Mouse (Mus musculus): Measurements from ENCODE around the gene Sptbn4.
A peak's percentile ranks its signal among the peaks of the same experiment; 100 is the strongest.

Gene Sptbn4

GRCm38 (mm10) chr7:27339519-27339918 is 108.0 kb downstream of the Sptbn4 start:
- no peak for DNase-seq

DNA sequence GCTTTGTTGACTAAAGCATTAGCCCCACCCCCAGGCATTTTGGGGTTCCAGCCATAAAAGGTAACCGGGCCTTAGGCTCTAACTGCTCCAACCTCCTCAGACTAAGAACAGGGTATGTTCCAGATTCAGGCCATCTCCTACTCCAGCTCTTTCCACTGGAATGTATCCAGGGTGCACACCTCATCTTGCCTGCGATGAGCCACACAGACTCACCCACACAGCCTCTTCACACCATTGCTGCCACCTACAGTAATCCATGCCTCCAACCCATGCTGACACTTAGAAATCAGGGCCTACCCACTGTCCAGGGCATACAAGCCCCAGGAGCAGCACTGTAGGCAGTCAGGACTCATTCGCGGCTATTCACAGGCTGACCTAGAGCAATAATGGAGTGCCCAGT is 108.4 kb downstream of the Sptbn4 start:
- no peak for DNase-seq

- peak in 1 of 2 experiments; percentile 38 for DNase-seq
Measured at GRCm38 (mm10) chr7:27337175-27337853, 110.2 kb downstream of the Sptbn4 start, which contains the start of gene Ltbp4. Ltbp4 (minus strand) TSS chr7:27337692.

DNA sequence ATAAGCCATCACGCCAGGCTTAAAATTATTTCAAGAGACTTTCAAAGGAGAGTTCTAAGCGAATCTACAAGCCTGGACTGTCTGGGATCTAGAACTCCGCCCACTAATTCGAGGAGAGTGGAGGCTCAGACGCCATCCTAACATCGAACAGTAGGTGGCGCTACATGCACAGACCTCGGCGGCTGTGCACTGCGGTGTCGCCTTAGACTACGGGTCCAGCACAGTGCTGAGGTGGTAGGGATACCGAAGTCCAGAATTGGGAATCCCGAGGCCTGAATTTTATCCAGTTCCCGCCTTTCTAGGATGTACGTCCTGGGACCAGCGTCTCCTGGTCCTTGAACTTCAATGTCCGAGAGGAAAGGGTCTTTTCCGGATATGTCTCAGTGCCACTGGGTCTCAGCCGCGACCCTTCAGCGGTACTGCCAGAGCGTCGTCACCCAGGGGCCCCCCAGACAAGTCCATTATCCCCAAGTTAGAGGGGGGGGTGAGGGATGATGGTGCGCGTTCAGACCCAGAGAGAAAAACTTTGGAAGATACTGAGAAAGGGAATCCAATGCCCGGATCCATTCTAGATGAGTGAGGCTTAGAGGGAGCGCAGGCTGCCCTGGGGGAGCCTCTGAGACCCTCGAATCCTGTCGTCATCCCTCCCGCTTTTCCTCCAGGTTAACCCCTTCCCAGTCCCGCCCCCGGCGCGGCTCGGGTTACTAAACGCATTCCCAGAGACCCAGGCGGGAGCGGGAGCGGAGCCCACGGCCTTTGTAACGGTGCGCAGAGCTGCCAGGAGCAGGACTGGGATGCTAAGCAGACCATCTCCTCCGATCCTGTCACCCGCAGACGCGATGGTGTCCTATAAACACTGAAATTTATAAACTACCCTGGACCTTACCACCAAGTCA is 111.3 kb downstream of the Sptbn4 start:
- DNase-seq: peak; percentile 90

GRCm38 (mm10) chr7:27335011-27335720 is 112.3 kb downstream of the Sptbn4 start:
- DNase-seq: no peak

DNA sequence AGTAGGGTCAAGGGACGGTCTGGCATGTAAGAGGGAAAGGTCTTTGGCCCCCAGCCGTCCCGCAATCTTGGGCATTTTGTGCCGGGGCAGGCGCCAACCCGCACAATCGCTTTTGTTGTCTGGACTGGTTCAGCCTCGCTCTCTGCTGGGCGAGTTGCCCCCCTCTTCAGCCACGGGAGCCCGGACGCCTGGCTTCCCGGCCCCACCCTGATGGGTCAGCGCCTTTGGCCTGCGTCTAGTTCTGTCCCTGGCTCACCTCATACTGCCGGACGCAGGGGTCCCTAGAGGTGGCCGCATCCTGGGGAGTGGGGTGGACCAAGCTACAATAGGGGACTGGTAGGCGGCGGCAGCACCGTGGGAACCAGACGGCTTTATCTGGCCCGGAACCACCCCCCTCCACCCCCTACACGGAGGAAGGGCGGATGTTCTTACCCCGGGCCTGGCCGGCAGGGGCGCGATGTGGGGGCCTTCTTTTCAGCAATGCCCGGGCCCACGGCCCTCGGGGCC is 113.0 kb downstream of the Sptbn4 start:
- DNase-seq: peak; percentile 56 to 57

- DNase-seq: no peak
Measured at GRCm38 (mm10) chr7:27333316-27333941, 114.1 kb downstream of the Sptbn4 start.

- DNase-seq: peak; percentile 97 to 98
Measured at GRCm38 (mm10) chr7:27332353-27333199, 114.9 kb downstream of the Sptbn4 start.

DNA sequence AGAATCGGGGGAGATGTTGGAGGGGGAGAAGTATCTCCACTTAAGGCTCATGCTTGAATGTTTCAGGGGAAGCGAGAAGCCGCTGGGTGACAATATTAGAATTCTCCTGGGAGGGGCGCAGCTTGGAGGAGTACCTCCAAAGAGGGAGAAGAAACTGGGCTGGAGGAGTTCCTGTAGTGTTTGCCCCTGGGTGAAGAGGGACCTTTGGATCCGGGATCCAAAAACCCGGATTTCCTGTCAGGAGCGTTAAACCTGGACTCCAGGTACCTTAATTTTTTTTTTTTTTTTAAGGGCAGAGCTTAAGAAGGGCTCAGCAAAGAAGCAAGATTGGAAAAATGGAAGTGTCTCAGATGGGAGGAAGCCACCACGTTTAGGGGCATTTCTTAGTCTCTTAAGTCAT is 115.6 kb downstream of the Sptbn4 start:
- DNase-seq: no peak

DNA sequence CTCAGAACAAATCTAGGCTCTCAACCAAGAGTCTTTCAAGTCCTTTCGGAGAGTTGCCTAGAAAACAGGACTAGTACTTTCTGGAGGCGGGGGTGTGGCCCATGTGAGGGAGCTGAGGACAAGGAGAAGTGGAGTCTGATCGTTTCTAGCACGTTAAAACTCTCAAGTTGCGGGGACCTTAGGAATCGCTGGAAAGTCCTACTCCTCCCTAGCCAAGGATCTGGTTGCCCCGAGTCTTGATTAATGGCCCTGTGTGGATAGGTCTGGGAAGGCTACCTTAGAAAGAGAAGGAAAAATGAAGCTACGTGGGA is 116.0 kb downstream of the Sptbn4 start:
- peak in 1 of 2 experiments; percentile 47 for DNase-seq

- DNase-seq: peak; percentile 88 to 90
Measured at GRCm38 (mm10) chr7:27330709-27331540, 116.6 kb downstream of the Sptbn4 start.

- no peak for DNase-seq
Measured at GRCm38 (mm10) chr7:27329981-27330380, 117.5 kb downstream of the Sptbn4 start.

- peak; percentile 96 for DNase-seq
Measured at GRCm38 (mm10) chr7:27329326-27329947, 118.0 kb downstream of the Sptbn4 start.

DNA sequence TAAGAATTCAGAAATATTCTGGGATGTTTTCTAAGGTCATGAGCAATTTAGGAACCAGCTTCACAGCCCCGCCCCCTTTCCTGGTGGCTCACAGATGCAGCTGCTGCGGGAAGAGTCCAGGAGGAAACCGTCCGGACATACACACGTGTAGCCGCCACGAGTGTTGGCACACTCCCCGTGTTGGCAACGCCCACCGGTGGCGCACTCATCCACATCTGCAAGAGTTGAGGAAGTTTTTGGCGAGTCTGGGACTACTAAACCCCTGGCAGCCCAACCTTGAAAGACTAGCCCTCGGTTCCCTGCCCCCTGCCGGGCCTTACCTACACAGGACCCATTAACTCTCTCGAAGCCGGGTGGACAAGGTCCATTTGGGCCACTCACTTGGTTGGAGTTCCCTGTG is 118.8 kb downstream of the Sptbn4 start:
- no peak for DNase-seq

DNA sequence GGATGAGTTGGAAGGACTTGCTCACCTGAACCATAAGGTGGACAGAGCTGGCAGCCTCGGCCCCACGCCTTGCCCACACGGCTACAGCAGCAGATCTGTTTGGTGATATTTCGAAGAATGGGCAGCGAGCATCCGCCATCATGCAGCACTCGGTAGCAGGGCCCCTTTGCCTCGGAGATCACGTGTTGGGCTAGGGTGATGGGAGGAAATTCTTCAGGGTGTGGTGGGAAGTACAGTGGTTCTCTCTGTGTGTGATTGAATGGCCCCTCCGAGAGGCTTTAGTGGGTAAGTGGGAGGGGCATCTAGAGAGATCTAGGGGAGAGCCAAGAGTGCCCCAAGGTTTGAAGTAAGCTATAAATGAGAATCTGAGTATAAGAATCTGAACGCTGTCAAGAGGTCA is 119.3 kb downstream of the Sptbn4 start:
- DNase-seq: no peak

- DNase-seq: no peak
Measured at GRCm38 (mm10) chr7:27327500-27327899, 120.0 kb downstream of the Sptbn4 start.

DNA sequence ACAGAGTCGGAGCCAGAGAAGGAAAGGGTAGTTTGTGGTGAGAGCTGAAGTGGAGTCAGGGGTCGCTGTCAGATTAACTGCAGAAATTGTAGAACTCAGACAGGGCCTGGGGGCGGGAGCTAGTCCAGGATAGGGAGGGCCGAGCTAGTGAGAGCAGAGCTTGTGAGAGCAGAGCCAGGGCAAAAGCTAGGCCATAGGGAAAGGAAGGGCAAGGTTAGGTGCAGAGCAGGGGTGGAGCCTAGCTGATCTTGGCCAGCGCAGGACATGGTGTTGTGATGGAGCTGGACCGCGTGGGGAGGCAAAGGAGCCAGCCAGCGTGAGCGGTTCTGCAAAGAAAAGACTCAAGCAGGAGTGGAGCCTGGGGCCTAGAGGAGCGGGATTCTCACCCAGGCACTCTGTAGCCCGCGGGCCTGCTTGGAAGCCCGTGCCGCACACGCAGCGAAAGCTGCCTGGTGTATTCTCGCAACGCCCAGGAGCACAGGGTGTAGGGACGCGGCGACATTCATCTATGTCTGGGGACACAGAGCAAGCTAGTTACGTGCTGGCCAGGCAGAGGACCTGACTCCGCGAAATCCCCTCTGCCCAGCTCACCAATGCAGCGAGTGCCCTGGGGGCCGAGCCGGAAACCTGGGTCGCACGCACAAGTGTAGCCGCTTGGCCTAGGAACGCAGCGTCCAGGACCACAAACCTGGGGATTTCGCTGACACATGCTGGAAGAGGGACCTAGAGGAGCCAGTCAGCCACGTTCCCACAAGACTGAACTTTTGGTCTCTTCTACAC is 121.2 kb downstream of the Sptbn4 start:
- no peak for DNase-seq

DNA sequence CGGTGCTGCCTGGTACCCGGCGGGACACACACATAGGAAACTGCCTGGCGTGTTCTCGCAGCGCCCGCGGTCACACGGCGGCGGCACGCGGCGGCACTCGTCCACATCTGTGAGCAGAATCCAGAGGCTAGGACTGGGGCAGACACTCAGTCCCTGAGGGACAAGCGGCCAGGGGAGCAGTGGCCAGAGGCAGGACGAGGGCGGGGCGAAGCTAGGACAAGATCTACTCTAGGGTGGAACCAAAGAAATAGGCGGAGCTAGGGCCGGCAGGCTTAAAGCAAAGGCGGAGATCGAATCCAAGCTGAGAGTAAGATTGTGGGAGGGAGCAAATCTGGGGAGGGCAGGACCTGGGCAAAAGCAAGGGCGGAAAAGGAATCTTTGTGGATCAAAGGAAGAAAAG is 121.8 kb downstream of the Sptbn4 start:
- DNase-seq: no peak

DNA sequence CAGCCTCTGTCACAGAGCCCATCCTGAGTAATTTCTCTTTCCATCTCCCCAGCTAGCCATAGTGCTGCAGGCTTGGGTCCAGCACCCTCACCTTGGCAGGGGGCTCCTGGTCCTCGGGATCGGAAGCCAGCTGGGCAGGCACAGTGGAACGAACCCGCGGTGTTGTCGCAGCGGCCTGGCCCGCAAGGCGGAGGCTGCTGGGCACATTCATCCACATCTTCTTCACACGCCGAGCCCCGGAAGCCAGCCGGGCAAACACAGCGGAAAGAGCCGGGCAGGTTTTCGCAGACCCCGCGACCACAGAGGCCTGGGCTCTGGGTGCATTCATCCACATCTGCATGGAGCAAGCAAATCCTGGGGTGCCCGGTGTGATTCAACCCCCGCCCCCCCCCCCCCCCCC is 122.6 kb downstream of the Sptbn4 start:
- no peak for DNase-seq

DNA sequence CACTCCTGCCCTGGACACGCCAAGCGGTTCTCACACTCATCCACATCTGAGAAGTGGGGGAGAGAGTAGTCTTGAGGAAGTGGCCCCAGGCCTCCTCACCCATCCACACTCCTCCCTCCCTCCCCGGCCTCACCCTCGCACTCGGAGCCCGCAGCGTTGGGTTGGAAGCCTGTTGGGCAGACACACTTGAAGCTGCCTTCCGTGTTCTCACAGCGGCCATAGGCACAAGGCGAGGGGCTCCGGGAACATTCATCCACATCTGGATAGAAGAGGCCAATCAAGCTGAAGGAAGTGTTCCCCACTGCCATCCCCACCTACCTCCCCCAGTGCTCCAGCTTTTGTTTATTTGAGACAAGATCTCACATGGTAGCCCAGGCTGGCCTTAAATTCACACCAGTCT is 123.3 kb downstream of the Sptbn4 start:
- DNase-seq: no peak

Measured in B cell, adult 2 months (primary cell).